Mouse (Mus musculus) bone marrow macrophage, adult 2 months (primary cell): Measurements from ENCODE around the gene Neurl2. TPM values are rescaled to one million over a fixed set of nuclear protein-coding genes. Genes with fewer than 3 reads are reported as not detected.

Experiments used
- H3K27ac ChIP-seq: 2 replicates; pipeline ENCODE4 v1.5.1; 2012; ENCODE audit warnings: low read depth, low read length; ENCODE audit not compliant: insufficient read depth
- H3K4me1 ChIP-seq: 2 replicates; pipeline ENCODE4 v1.6.1; 2012; ENCODE audit warnings: low read length; ENCODE audit not compliant: control insufficient read depth, insufficient read depth
- H3K4me3 ChIP-seq: 2 replicates; pipeline ENCODE4 v1.5.1; 2012; ENCODE audit warnings: mild to moderate bottlenecking, low read length, moderate library complexity; ENCODE audit not compliant: insufficient read depth
- CTCF ChIP-seq: IDR thresholded peaks from 2 replicates; pipeline ENCODE4 v1.5.1; 2012; ENCODE audit warnings: low read depth, mild to moderate bottlenecking, low read length, moderate library complexity
- POLR2A ChIP-seq: IDR thresholded peaks from 2 replicates; pipeline ENCODE4 v1.6.1; 2012; ENCODE audit warnings: mild to moderate bottlenecking, low read depth, low read length, borderline replicate concordance
- polyA plus RNA-seq: library from polyadenylated mRNA; stranded (reverse); fragments of >200 nt; gene quantifications from 2 replicates; pipeline ENCODE4 v1.2.4, GENCODE M21; 2012; ENCODE audit not compliant: missing spikeins, insufficient read depth, insufficient read length

The Neurl2 gene
- polyA plus RNA-seq, 1 experiment: 21.0 TPM

DNA sequence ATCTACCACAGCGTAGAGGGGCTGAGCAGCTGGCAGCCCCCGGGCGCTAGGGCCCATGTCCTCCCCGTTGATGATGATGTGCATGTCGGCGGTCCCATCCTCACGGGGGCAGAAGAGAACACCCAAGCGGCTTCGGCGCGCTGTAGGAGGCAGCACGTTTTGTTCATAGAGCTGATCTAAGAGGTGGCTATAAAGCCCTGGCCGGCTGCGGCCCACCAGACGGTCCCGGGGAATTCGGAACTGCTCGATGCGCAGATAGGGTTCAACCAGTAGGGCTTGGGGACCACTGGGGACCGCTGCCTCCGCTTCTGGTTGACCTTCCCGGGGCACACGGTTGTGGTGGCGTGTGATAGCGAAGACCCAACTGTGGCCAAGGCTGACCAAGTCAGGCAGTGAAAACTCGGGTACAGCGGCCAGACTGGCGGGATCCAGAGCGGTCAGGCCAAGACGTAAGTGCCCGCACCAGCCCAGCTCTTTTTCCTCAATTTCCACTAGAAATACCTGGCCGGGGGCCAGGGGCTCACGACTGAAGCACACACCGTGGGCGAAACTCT lies 431 bp downstream of the Neurl2 start, which contains the start of gene Ctsa:
Gene Ctsa (plus strand): TSS at position 126 of the 554 bp plus-strand sequence.
- peak within 1 kb of the TSS; percentile 98 for H3K27ac ChIP-seq
- peaks cover 9% of the 10 kb centered on the region for H3K4me1 ChIP-seq
- TF ChIP-seq POLR2A (no peak), CTCF (no peak)
- peak within 1 kb of the TSS; percentile 90 for H3K4me3 ChIP-seq

DNA sequence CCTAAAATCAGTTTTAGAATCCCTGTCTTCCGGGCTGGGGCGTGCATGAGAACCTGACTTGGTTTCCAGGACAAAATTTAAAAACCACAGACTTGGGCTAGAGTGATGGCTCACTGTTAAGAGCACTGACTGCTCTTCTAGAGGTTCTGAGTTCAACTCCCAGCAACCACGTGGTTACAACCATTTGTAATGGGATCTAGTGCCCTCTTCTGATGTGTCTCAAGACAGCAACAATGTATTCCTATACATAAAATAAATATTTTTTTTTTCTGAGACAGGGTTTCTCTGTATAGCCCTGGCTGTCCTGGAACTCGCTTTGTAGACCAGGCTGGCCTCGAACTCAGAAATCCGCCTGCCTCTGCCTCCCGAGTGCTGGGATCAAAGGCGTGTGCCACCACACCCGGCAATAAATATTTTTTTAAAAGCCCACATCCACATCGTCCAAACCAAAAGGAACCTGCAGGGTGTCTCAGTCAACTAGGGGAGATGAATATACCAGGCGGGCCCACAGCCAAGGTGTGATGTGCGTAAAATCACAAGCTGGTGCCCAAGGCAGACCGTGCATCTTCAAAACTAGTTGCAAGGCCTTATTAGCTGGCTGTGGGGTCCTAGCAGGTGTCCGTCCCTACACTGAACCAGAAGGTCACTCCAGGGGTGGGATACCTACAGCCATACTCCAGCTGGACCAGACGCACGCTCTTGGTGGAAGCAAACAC lies 1.1 kb downstream of the Neurl2 start:
- H3K4me1 ChIP-seq: peaks cover 9% of the 10 kb centered on the region
- TF ChIP-seq CTCF (no peak), POLR2A (no peak)
- H3K27ac ChIP-seq: peak overlapping the region; percentile 98
- H3K4me3 ChIP-seq: peak overlapping the region; percentile 90

DNA sequence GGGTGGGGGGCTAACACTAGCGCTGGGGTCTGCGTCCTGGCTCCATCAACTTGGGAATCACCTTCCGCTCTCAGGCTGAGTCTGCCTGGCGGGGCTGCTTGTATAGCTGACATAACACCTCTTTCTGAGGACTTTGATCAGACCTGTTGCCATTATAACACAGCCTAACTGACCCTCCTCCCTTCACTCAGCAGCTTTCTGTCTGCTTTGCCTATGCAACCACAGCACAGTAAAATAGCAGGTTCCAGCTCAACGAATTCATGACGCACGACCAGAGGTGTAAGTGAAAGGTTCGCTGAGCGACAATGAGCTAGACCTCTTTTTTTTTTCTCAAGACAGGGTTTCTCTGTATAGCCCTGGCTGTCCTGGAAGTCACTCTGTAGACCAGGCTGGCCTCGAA lies 2.2 kb downstream of the Neurl2 start:
- TF ChIP-seq CTCF (no peak), POLR2A (no peak)
- no peak overlapping the region for H3K4me3 ChIP-seq
- peaks cover 6% of the 10 kb centered on the region for H3K4me1 ChIP-seq
- no peak overlapping the region for H3K27ac ChIP-seq

DNA sequence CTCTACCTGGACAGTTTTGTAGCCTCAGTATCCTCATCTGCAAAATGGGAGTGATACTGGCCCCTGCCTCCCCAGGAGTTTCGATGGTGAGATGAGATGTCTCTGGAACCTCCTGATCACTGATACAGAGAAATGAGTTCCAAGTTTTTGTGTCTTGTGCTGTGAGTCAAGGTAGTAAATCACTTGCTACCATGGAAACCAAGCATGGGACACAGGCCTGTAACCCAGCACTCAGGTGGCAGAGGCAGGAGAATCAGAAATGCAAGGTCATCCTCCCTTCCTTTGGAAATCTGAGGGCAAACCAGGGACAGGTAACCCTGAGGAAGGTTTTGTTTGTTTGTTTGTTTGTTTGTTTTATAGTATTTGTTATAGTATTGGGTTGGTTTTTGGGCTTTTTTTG lies 4.2 kb downstream of the Neurl2 start:
- TF ChIP-seq CTCF: no peak
- no peak for TF ChIP-seq POLR2A
- no peak overlapping the region for H3K27ac ChIP-seq
- no peak overlapping the region for H3K4me3 ChIP-seq
- peaks cover 8% of the 10 kb centered on the region for H3K4me1 ChIP-seq

DNA sequence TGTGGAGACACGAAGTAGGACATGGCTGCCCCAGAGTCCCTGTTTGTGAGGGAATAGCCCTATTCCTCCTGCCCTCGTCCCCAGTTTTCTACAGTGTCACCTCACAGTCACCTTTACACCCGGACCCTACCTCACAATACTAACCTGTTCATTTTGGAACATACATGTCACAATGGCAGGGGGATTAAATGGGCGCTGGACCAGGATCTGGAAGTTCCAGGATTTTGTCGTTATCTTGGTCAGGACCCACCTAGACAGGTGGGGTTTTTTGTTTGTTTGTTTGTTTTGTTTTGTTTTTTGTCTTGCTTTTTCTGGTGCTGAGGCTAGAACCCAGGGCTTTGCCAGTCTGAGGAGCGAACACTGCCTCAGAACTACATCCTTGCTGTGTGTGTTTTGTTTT lies 4.8 kb downstream of the Neurl2 start, which contains the start of gene Spata25:
Gene Spata25 (minus strand): TSS at position 101 of the 400 bp plus-strand sequence.
- no peak for TF ChIP-seq POLR2A
- TF ChIP-seq CTCF: no peak
- Histone ChIP-seq H3K27ac (no peak within 1 kb of the TSS), H3K4me1 (peaks cover 8% of the 10 kb centered on the region), H3K4me3 (no peak within 1 kb of the TSS)

DNA sequence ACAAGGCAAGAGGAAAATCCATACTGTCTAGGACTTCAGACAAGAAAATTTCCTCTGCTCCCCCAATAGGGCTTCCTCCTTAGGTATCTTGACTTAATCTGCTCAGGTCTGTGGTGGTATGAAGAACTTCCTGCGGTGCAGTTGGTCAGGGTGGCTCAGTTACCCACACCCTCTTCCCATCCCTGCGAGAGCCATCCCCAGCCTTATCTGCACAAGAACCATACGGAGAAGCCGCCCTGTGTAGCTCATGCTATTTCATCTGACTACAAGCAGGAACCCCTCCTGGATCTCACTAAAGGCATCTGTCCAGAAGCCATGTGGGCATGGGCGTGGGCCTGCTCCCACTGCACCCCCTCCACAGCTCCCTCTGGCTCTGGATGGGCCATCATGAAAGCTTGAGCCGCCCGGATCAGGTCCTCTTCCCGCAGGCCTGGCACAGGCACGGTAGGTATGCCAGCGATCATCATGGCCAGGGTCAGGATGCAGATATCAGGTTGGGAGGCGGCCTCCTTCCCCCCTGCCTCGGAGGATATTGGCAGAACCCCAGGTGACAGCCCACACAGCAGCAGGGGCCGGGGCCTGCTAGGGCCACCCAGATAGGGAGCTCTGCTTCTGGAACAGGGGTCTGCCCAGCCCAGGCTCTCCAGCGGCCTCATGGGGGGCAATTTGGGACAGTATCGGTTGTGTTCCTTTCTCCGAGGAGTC lies 6.0 kb downstream of the Neurl2 start:
- TF ChIP-seq CTCF (no peak), POLR2A (no peak)
- Histone ChIP-seq H3K4me3 (no peak overlapping the region), H3K4me1 (peaks cover 10% of the 10 kb centered on the region), H3K27ac (no peak overlapping the region)

DNA sequence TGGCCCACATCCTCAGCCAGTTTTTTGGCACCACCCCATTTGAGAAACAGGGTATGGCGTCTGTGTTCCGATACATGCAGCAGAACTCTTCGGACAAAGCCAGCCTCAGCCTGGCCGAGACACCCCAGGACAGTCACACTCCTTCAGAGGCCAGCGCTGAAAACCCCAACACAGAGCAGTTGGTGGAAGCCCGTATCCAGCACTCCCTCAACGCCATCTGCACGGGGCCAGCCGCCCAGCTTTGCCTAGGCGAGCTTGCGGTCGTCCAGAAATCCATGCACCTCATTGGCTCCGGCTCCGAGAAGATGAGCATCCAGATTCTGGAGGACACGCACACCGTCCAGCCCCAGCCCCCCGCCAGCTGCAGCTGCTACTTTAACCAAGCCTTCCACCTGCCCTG lies 7.7 kb downstream of the Neurl2 start:
- Histone ChIP-seq H3K4me1 (peaks cover 7% of the 10 kb centered on the region; the same call in 1 of the 2 replicates), H3K4me3 (no peak overlapping the region), H3K27ac (no peak overlapping the region)
- TF ChIP-seq CTCF (no peak), POLR2A (no peak)

DNA sequence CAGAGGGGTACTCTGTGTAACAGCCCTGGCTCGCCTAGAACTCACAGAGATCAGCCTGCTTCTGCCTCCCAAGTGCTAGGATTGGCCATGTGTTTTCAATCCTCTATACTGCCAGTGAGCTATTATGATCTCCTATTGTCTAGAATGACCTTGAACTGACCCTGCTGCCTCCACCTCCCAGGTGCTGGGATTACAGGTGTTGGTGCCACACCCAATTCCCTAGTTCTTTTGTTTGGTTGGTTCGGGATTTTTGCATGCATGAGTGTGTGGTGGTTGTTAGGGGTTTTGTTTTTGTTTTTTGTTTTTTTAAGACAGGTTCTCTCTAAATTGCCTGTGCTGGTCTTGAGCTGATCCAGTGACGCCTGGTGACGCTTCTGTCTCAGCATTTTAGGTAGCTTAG lies 9.3 kb downstream of the Neurl2 start:
- peak overlapping the region; percentile 9; the same call in 1 of the 2 replicates for H3K4me3 ChIP-seq
- H3K27ac ChIP-seq: no peak overlapping the region
- TF ChIP-seq CTCF: no peak
- TF ChIP-seq POLR2A: no peak
- peaks cover 7% of the 10 kb centered on the region; the same call in 1 of the 2 replicates for H3K4me1 ChIP-seq

DNA sequence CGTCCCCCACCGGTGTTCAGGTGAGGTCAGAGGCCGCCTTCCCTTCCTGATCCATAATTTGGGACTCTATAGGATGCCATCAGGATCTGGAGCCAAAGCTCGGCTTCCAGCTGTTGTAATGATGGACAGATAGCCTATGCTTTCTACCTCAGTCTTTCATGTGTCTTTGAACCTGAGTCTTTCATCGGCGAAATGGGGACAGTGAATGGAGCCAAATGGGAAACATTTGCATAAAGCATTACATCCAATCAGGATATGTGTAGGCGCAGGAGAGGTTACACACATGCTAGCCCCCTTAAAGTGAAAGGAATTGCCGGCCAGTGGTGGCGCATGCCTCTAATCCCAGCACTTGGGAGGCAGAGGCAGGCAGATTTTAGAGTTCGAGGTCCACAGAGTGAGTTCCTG lies 10.1 kb downstream of the Neurl2 start:
- Histone ChIP-seq H3K27ac (peak overlapping the region; percentile 19), H3K4me1 (peaks cover 7% of the 10 kb centered on the region; the same call in 1 of the 2 replicates), H3K4me3 (peak overlapping the region; percentile 67)
- no peak for TF ChIP-seq CTCF
- no peak for TF ChIP-seq POLR2A

DNA sequence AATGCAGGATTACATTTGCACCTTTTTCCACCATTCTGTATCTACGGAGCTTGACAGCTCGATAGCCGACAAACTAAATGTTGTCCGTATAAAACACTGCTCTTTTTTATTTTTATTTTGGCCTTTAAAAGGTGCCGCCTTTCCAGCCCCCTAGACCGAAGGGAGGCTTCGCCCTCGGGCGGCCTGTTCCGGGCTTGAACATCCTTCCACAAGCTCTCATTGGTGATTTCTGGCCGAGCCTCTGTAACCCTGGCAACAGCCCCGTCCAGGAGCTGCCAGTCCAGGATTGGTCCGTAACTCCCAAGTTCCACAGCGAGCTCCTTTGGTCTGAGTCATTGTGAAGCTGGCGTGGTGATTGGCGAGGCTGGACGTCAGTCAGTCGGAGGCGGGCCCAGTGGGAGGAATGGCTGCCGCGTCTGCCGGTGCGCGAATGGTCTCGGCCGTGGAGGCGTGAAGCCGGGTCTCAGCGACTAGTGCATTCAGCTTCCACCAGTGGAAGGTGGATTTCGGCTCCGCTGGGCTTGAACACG lies 10.6 kb downstream of the Neurl2 start, which contains the start of gene Zswim1:
Gene Zswim1 (plus strand): TSS at position 51 of the 530 bp plus-strand sequence.
- Histone ChIP-seq H3K27ac (peak within 1 kb of the TSS; percentile 19), H3K4me3 (peak within 1 kb of the TSS; percentile 67), H3K4me1 (peaks cover 7% of the 10 kb centered on the region; the same call in 1 of the 2 replicates)
- TF ChIP-seq CTCF (no peak), POLR2A (no peak)
